Mouse (Mus musculus) liver, adult 2 months (tissue): Measurements from ENCODE around the gene Spata31d1d. TPM values are rescaled to one million over a fixed set of nuclear protein-coding genes. Genes with fewer than 3 reads are reported as not detected.
A peak's percentile ranks its signal among the peaks of the same experiment; 100 is the strongest.

ENCODE experiments used
- DNase-seq: peaks from one replicate; pipeline ENCODE4 v3.0.0-alpha.2; 2011; ENCODE audit warnings: low read depth, low spot score; ENCODE audit errors: extremely low read depth
- H3K27ac ChIP-seq: fragments of 200-500 bp; replicated peaks from 2 replicates; pipeline ENCODE4 v1.5.1; 2012; ENCODE audit warnings: low read depth, mild to moderate bottlenecking, control low read depth, inconsistent platforms, low read length; ENCODE audit not compliant: insufficient read depth
- H3K27me3 ChIP-seq: fragments of 200-500 bp; 2 replicates; pipeline ENCODE4 v1.6.1; 2012; ENCODE audit warnings: mild to moderate bottlenecking, moderate library complexity, low read length, inconsistent platforms; ENCODE audit not compliant: control insufficient read depth, insufficient read depth
- H3K36me3 ChIP-seq: fragments of 200-500 bp; 2 replicates; pipeline ENCODE4 v1.6.1; 2012; ENCODE audit warnings: low read length, inconsistent platforms; ENCODE audit not compliant: control insufficient read depth, insufficient read depth
- H3K4me1 ChIP-seq: fragments of 200-500 bp; 2 replicates; pipeline ENCODE4 v1.6.1; 2011; ENCODE audit warnings: low read length; ENCODE audit not compliant: control insufficient read depth, insufficient read depth
- H3K4me3 ChIP-seq: fragments of 200-500 bp; 2 replicates; pipeline ENCODE4 v1.5.1; 2011; ENCODE audit warnings: low read depth, mild to moderate bottlenecking, control low read depth, low read length, moderate library complexity; ENCODE audit not compliant: insufficient read depth
- H3K79me2 ChIP-seq: fragments of 200-500 bp; 2 replicates; pipeline ENCODE4 v1.6.1; 2012; ENCODE audit warnings: inconsistent platforms, mild to moderate bottlenecking, low read length, moderate library complexity; ENCODE audit not compliant: control insufficient read depth, insufficient read depth
- H3K9ac ChIP-seq: fragments of 200-500 bp; 2 replicates; pipeline ENCODE4 v1.6.1; 2012; ENCODE audit warnings: low read depth, mild to moderate bottlenecking, control low read depth, inconsistent platforms, low read length
- CTCF ChIP-seq: fragments of 200-500 bp; IDR thresholded peaks from 2 replicates; pipeline ENCODE4 v1.5.1; 2011; ENCODE audit warnings: low read depth, low read length, control low read depth
- POLR2A ChIP-seq: fragments of 200-500 bp; IDR thresholded peaks from 2 replicates; pipeline ENCODE4 v1.6.1; 2011; ENCODE audit warnings: low read length, control low read depth; ENCODE audit not compliant: insufficient read depth; ENCODE audit errors: extremely low read depth
- WGBS: fragments of 180-500 bp; shearing (Covaris S2); methylation state at CpG from one replicate; pipeline ENCODE4 v1.1.7; 2018; 5-methylcytosine and 5-hydroxymethylcytosine counted together
- polyA plus RNA-seq: library from polyadenylated mRNA; depleted of rRNA; stranded (reverse); fragments of >200 nt; gene quantifications from 2 replicates; pipeline ENCODE4 v1.2.3, GENCODE M21; 2012
- total RNA-seq: library from RNA; depleted of rRNA; stranded (reverse); fragments of >200 nt; gene quantifications from 2 replicates; pipeline ENCODE4 v1.2.3, GENCODE M21; 2014

Spata31d1d gene
- total and polyA plus RNA-seq, 2 experiments, result not detected

GRCm38 (mm10) chr13:59756906-59757305 lies 25.4 kb upstream of the Spata31d1d start:
- TF ChIP-seq POLR2A (no peak), CTCF (no peak)
- Histone ChIP-seq H3K9ac (no peak overlapping the region), H3K4me1 (no peaks in the 10 kb centered on the region), H3K27me3 (no peaks in the 10 kb centered on the region), H3K79me2 (no peaks in the 10 kb centered on the region), H3K4me3 (no peak overlapping the region), H3K27ac (no peak overlapping the region), H3K36me3 (peaks cover 28% of the 10 kb centered on the region)
- DNase-seq, result no peak
- WGBS, result 87% methylated on average over 7 of the region's 7 CpGs

GRCm38 (mm10) chr13:59750310-59750709 lies 18.8 kb upstream of the Spata31d1d start:
- WGBS, result 87% methylated on average over 12 of the region's 12 CpGs
- TF ChIP-seq CTCF (no peak), POLR2A (no peak)

GRCm38 (mm10) chr13:59746711-59747110 lies 15.2 kb upstream of the Spata31d1d start, which contains the start of gene 1700014D04Rik:
TSS of gene 1700014D04Rik (minus strand) at chr13:59746752.
- Histone ChIP-seq H3K27ac (no peak within 1 kb of the TSS), H3K79me2 (no peaks in the 10 kb centered on the region), H3K9ac (no peak within 1 kb of the TSS), H3K4me1 (no peaks in the 10 kb centered on the region), H3K27me3 (no peaks in the 10 kb centered on the region), H3K4me3 (no peak within 1 kb of the TSS), H3K36me3 (no peaks in the 10 kb centered on the region)
- WGBS, result 87% methylated on average over 9 of the region's 9 CpGs
- DNase-seq, result no peak
- TF ChIP-seq CTCF (no peak), POLR2A (no peak)

More at GRCm38 (mm10) chr13:59750310-59750709, 18.8 kb upstream of the Spata31d1d start:
- Histone ChIP-seq H3K27ac (no peak overlapping the region), H3K9ac (no peak overlapping the region), H3K27me3 (no peaks in the 10 kb centered on the region), H3K4me3 (no peak overlapping the region), H3K4me1 (no peaks in the 10 kb centered on the region), H3K79me2 (no peaks in the 10 kb centered on the region), H3K36me3 (peaks cover 2% of the 10 kb centered on the region; the same call in 1 of the 2 replicates)
- DNase-seq, result no peak

GRCm38 (mm10) chr13:59746164-59746563 lies 14.6 kb upstream of the Spata31d1d start:
- DNase-seq, result no peak
- no peaks in the 10 kb centered on the region for H3K4me1 ChIP-seq
- no peak overlapping the region for H3K27ac ChIP-seq
- TF ChIP-seq POLR2A (no peak), CTCF (no peak)
- no peaks in the 10 kb centered on the region for H3K36me3 ChIP-seq
- H3K79me2 ChIP-seq, result no peaks in the 10 kb centered on the region
- H3K27me3 ChIP-seq, result no peaks in the 10 kb centered on the region
- 82% methylated on average over 6 of the region's 6 CpGs for WGBS
- no peak overlapping the region for H3K9ac ChIP-seq
- no peak overlapping the region for H3K4me3 ChIP-seq

- DNase-seq, result no peak
- Histone ChIP-seq H3K27me3 (no peaks in the 10 kb centered on the region), H3K79me2 (no peaks in the 10 kb centered on the region), H3K27ac (no peak overlapping the region), H3K36me3 (no peaks in the 10 kb centered on the region), H3K4me1 (no peaks in the 10 kb centered on the region), H3K4me3 (no peak overlapping the region), H3K9ac (no peak overlapping the region)
- WGBS, result 75% methylated on average over 6 of the region's 6 CpGs
- no peak for TF ChIP-seq POLR2A
- no peak for TF ChIP-seq CTCF
Measured at GRCm38 (mm10) chr13:59745462-59745861, 13.9 kb upstream of the Spata31d1d start.

- Histone ChIP-seq H3K4me1 (no peaks in the 10 kb centered on the region), H3K9ac (no peak overlapping the region), H3K27me3 (no peaks in the 10 kb centered on the region), H3K36me3 (no peaks in the 10 kb centered on the region), H3K27ac (no peak overlapping the region), H3K79me2 (no peaks in the 10 kb centered on the region), H3K4me3 (no peak overlapping the region)
- WGBS, result 68% methylated on average over 10 of the region's 10 CpGs
- no peak for DNase-seq
- peak; percentile 15; the same call in 1 of the 2 replicates for TF ChIP-seq CTCF
- TF ChIP-seq POLR2A, result no peak
Measured at GRCm38 (mm10) chr13:59741697-59742096, 10.1 kb upstream of the Spata31d1d start.
